Mouse (Mus musculus): ENCODE data around the gene Asic1. TPM values are rescaled to one million over a fixed set of nuclear protein-coding genes. Genes with fewer than 3 reads are reported as not detected.

Asic1 gene
- polyA plus RNA-seq, 1 experiment from 2014 or later = 0.30 TPM

- WGBS (ENCODE audit: insufficient replicate concordance) = 11% methylated on average over 7 of the region's 17 CpGs
- no peak for ATAC-seq (ENCODE audit: low read depth)
- H3K27ac ChIP-seq (ENCODE audit: low read length) = no peak overlapping the region
- peaks cover 81% of the 10 kb centered on the region for H3K27me3 ChIP-seq (ENCODE audit: control insufficient read depth, insufficient read depth, low read depth, low read length)
- no peak overlapping the region for H3K9ac ChIP-seq (ENCODE audit: low read depth, low read length)
- H3K9me3 ChIP-seq (replicated peaks; ENCODE audit: control insufficient read depth, low read length) = no peaks in the 10 kb centered on the region; the same call in 1 of the 2 replicates
- H3K4me2 ChIP-seq (ENCODE audit: low read depth, low read length) = peak overlapping the region; percentile 66
- peak overlapping the region; percentile 50 for H3K4me3 ChIP-seq (ENCODE audit: low read depth, low read length)
- H3K36me3 ChIP-seq (ENCODE audit: control insufficient read depth, insufficient read depth) = no peaks in the 10 kb centered on the region
- peaks cover 2% of the 10 kb centered on the region for H3K4me1 ChIP-seq (ENCODE audit: control insufficient read depth, low read depth, low read length)
Observed at GRCm38 (mm10) chr15:99670964-99671670, 949 bp downstream of the Asic1 start.

GRCm38 (mm10) chr15:99671783-99672182 lies 1.6 kb downstream of the Asic1 start:
- no peaks in the 10 kb centered on the region for H3K36me3 ChIP-seq (ENCODE audit: control insufficient read depth, insufficient read depth)
- peaks cover 74% of the 10 kb centered on the region for H3K27me3 ChIP-seq (ENCODE audit: control insufficient read depth, insufficient read depth, low read depth, low read length)
- H3K4me2 ChIP-seq (ENCODE audit: low read depth, low read length) = no peak overlapping the region
- 48% methylated on average over 14 of the region's 14 CpGs for WGBS (ENCODE audit: insufficient replicate concordance)
- no peak overlapping the region for H3K9ac ChIP-seq (ENCODE audit: low read depth, low read length)
- no peak for ATAC-seq (ENCODE audit: low read depth)
- H3K27ac ChIP-seq (ENCODE audit: low read length) = no peak overlapping the region
- H3K4me1 ChIP-seq (ENCODE audit: control insufficient read depth, low read depth, low read length) = peaks cover 2% of the 10 kb centered on the region
- H3K4me3 ChIP-seq (ENCODE audit: low read depth, low read length) = no peak overlapping the region
- no peaks in the 10 kb centered on the region; the same call in 1 of the 2 replicates for H3K9me3 ChIP-seq (replicated peaks; ENCODE audit: control insufficient read depth, low read length)

GRCm38 (mm10) chr15:99674866-99675265 lies 4.7 kb downstream of the Asic1 start:
- Histone ChIP-seq H3K9ac (ENCODE audit: low read depth, low read length) (no peak overlapping the region), H3K4me3 (ENCODE audit: low read depth, low read length) (no peak overlapping the region), H3K27ac (ENCODE audit: low read length) (no peak overlapping the region), H3K36me3 (ENCODE audit: control insufficient read depth, insufficient read depth) (no peaks in the 10 kb centered on the region), H3K4me1 (ENCODE audit: control insufficient read depth, low read depth, low read length) (peaks cover 2% of the 10 kb centered on the region), H3K4me2 (ENCODE audit: low read depth, low read length) (no peak overlapping the region), H3K9me3 (replicated peaks; ENCODE audit: control insufficient read depth, low read length) (no peaks in the 10 kb centered on the region), H3K27me3 (ENCODE audit: control insufficient read depth, insufficient read depth, low read depth, low read length) (peaks cover 51% of the 10 kb centered on the region)
- WGBS (ENCODE audit: insufficient replicate concordance) = 66% methylated on average over 3 of the region's 3 CpGs
- ATAC-seq (ENCODE audit: low read depth) = no peak

GRCm38 (mm10) chr15:99677089-99677488 lies 6.9 kb downstream of the Asic1 start:
- no peaks in the 10 kb centered on the region for H3K36me3 ChIP-seq (ENCODE audit: control insufficient read depth, insufficient read depth)
- no peak overlapping the region for H3K4me2 ChIP-seq (ENCODE audit: low read depth, low read length)
- no peak overlapping the region for H3K4me3 ChIP-seq (ENCODE audit: low read depth, low read length)
- H3K27me3 ChIP-seq (ENCODE audit: control insufficient read depth, insufficient read depth, low read depth, low read length) = peaks cover 28% of the 10 kb centered on the region
- WGBS (ENCODE audit: insufficient replicate concordance) = 48% methylated on average over 8 of the region's 8 CpGs
- no peak overlapping the region for H3K27ac ChIP-seq (ENCODE audit: low read length)
- H3K4me1 ChIP-seq (ENCODE audit: control insufficient read depth, low read depth, low read length) = no peaks in the 10 kb centered on the region
- H3K9me3 ChIP-seq (replicated peaks; ENCODE audit: control insufficient read depth, low read length) = no peaks in the 10 kb centered on the region
- ATAC-seq (ENCODE audit: low read depth) = no peak
- H3K9ac ChIP-seq (ENCODE audit: low read depth, low read length) = no peak overlapping the region

GRCm38 (mm10) chr15:99678063-99678800 lies 8.1 kb downstream of the Asic1 start:
- WGBS (ENCODE audit: insufficient replicate concordance) = 10% methylated on average over 13 of the region's 13 CpGs
- no peak overlapping the region for H3K4me2 ChIP-seq (ENCODE audit: low read depth, low read length)

GRCm38 (mm10) chr15:99679008-99679407 lies 8.8 kb downstream of the Asic1 start:
- ATAC-seq (ENCODE audit: low read depth) = no peak
- Histone ChIP-seq H3K4me1 (ENCODE audit: control insufficient read depth, low read depth, low read length) (no peaks in the 10 kb centered on the region), H3K4me2 (ENCODE audit: low read depth, low read length) (no peak overlapping the region), H3K9me3 (replicated peaks; ENCODE audit: control insufficient read depth, low read length) (no peaks in the 10 kb centered on the region), H3K4me3 (ENCODE audit: low read depth, low read length) (no peak overlapping the region), H3K9ac (ENCODE audit: low read depth, low read length) (no peak overlapping the region), H3K27me3 (ENCODE audit: control insufficient read depth, insufficient read depth, low read depth, low read length) (peaks cover 9% of the 10 kb centered on the region), H3K27ac (ENCODE audit: low read length) (no peak overlapping the region), H3K36me3 (ENCODE audit: control insufficient read depth, insufficient read depth) (no peaks in the 10 kb centered on the region)
- 65% methylated on average over 7 of the region's 7 CpGs for WGBS (ENCODE audit: insufficient replicate concordance)

More at GRCm38 (mm10) chr15:99678063-99678800, 8.1 kb downstream of the Asic1 start:
- Histone ChIP-seq H3K9ac (ENCODE audit: low read depth, low read length) (no peak overlapping the region), H3K4me3 (ENCODE audit: low read depth, low read length) (no peak overlapping the region), H3K9me3 (replicated peaks; ENCODE audit: control insufficient read depth, low read length) (no peaks in the 10 kb centered on the region), H3K27me3 (ENCODE audit: control insufficient read depth, insufficient read depth, low read depth, low read length) (peaks cover 17% of the 10 kb centered on the region), H3K36me3 (ENCODE audit: control insufficient read depth, insufficient read depth) (no peaks in the 10 kb centered on the region), H3K27ac (ENCODE audit: low read length) (no peak overlapping the region), H3K4me1 (ENCODE audit: control insufficient read depth, low read depth, low read length) (no peaks in the 10 kb centered on the region)
- no peak for ATAC-seq (ENCODE audit: low read depth)

- WGBS (ENCODE audit: insufficient replicate concordance) = 73% methylated on average over 7 of the region's 7 CpGs
- Histone ChIP-seq H3K27me3 (ENCODE audit: control insufficient read depth, insufficient read depth, low read depth, low read length) (peaks cover 4% of the 10 kb centered on the region; the same call in 1 of the 2 replicates), H3K9me3 (replicated peaks; ENCODE audit: control insufficient read depth, low read length) (no peaks in the 10 kb centered on the region), H3K4me3 (ENCODE audit: low read depth, low read length) (no peak overlapping the region), H3K27ac (ENCODE audit: low read length) (no peak overlapping the region), H3K4me1 (ENCODE audit: control insufficient read depth, low read depth, low read length) (no peaks in the 10 kb centered on the region), H3K9ac (ENCODE audit: low read depth, low read length) (no peak overlapping the region), H3K4me2 (ENCODE audit: low read depth, low read length) (no peak overlapping the region), H3K36me3 (ENCODE audit: control insufficient read depth, insufficient read depth) (no peaks in the 10 kb centered on the region)
- no peak for ATAC-seq (ENCODE audit: low read depth)
Observed at GRCm38 (mm10) chr15:99682880-99683279, 12.7 kb downstream of the Asic1 start.

GRCm38 (mm10) chr15:99684156-99684555 lies 14.0 kb downstream of the Asic1 start:
- no peak overlapping the region for H3K4me2 ChIP-seq (ENCODE audit: low read depth, low read length)
- no peak overlapping the region for H3K27ac ChIP-seq (ENCODE audit: low read length)
- no peaks in the 10 kb centered on the region for H3K4me1 ChIP-seq (ENCODE audit: control insufficient read depth, low read depth, low read length)
- H3K4me3 ChIP-seq (ENCODE audit: low read depth, low read length) = no peak overlapping the region
- H3K9ac ChIP-seq (ENCODE audit: low read depth, low read length) = no peak overlapping the region
- H3K9me3 ChIP-seq (replicated peaks; ENCODE audit: control insufficient read depth, low read length) = no peaks in the 10 kb centered on the region
- 75% methylated on average over 5 of the region's 5 CpGs for WGBS (ENCODE audit: insufficient replicate concordance)
- H3K36me3 ChIP-seq (ENCODE audit: control insufficient read depth, insufficient read depth) = no peaks in the 10 kb centered on the region
- no peak for ATAC-seq (ENCODE audit: low read depth)
- no peaks in the 10 kb centered on the region; the same call in 1 of the 2 replicates for H3K27me3 ChIP-seq (ENCODE audit: control insufficient read depth, insufficient read depth, low read depth, low read length)

GRCm38 (mm10) chr15:99688712-99689111 lies 18.5 kb downstream of the Asic1 start:
- H3K9me3 ChIP-seq (replicated peaks; ENCODE audit: control insufficient read depth, low read length) = no peaks in the 10 kb centered on the region
- H3K27ac ChIP-seq (ENCODE audit: low read length) = no peak overlapping the region
- ATAC-seq (ENCODE audit: low read depth) = no peak
- 8% methylated on average over 4 of the region's 4 CpGs for WGBS (ENCODE audit: insufficient replicate concordance)
- no peaks in the 10 kb centered on the region for H3K4me1 ChIP-seq (ENCODE audit: control insufficient read depth, low read depth, low read length)
- H3K36me3 ChIP-seq (ENCODE audit: control insufficient read depth, insufficient read depth) = no peaks in the 10 kb centered on the region
- H3K27me3 ChIP-seq (ENCODE audit: control insufficient read depth, insufficient read depth, low read depth, low read length) = no peaks in the 10 kb centered on the region; the same call in 1 of the 2 replicates
- H3K4me3 ChIP-seq (ENCODE audit: low read depth, low read length) = no peak overlapping the region
- H3K4me2 ChIP-seq (ENCODE audit: low read depth, low read length) = no peak overlapping the region
- no peak overlapping the region for H3K9ac ChIP-seq (ENCODE audit: low read depth, low read length)

All from liver, embryonic 16.5 days (tissue).